Mouse (Mus musculus) hindbrain, embryonic 16.5 days (tissue): Measurements from ENCODE around the gene Bbs1. TPM values are rescaled to one million over a fixed set of nuclear protein-coding genes. Genes with fewer than 3 reads are reported as not detected.

Experiments
- ATAC-seq: fragments of 200-750 bp; cut with Nextera tagmentation; 2 replicates; pipeline ENCODE4 v1.8.0; 2017; ENCODE audit warnings: moderate TSS enrichment, moderate library complexity
- H3K27ac ChIP-seq: fragments of 300-500 bp; sonication (generic); 2 replicates; pipeline ENCODE4 v1.5.1; 2014; ENCODE audit warnings: low read depth, mild to moderate bottlenecking, control low read depth, low read length, moderate library complexity
- H3K27me3 ChIP-seq: fragments of 300-500 bp; sonication (generic); replicated peaks from 2 replicates; pipeline ENCODE4 v1.6.1; 2014; ENCODE audit warnings: low read length; ENCODE audit not compliant: control insufficient read depth, insufficient read depth
- H3K36me3 ChIP-seq: fragments of 300-500 bp; sonication (generic); 2 replicates; pipeline ENCODE4 v1.6.1; 2014; ENCODE audit warnings: mild to moderate bottlenecking, low read length, moderate library complexity, mixed read lengths; ENCODE audit not compliant: control insufficient read depth, insufficient read depth
- H3K4me1 ChIP-seq: fragments of 300-500 bp; sonication (generic); 2 replicates; pipeline ENCODE4 v1.6.1; 2014; ENCODE audit warnings: low read depth, low read length; ENCODE audit not compliant: control insufficient read depth, insufficient read depth
- H3K4me2 ChIP-seq: fragments of 300-500 bp; sonication (generic); 2 replicates; pipeline ENCODE4 v1.6.1; 2014; ENCODE audit warnings: mild to moderate bottlenecking, low read length, control low read depth, moderate library complexity
- H3K4me3 ChIP-seq: fragments of 300-500 bp; sonication (generic); 2 replicates; pipeline ENCODE4 v1.5.1; 2014; ENCODE audit warnings: mild to moderate bottlenecking, low read length, control low read depth, moderate library complexity
- H3K9ac ChIP-seq: fragments of 300-500 bp; sonication (generic); 2 replicates; pipeline ENCODE4 v1.6.1; 2014; ENCODE audit warnings: low read depth, mild to moderate bottlenecking, control low read depth, low read length, moderate library complexity
- H3K9me3 ChIP-seq: fragments of 300-500 bp; sonication (generic); 2 replicates; pipeline ENCODE4 v1.6.1; 2014; ENCODE audit warnings: mild to moderate bottlenecking, low read length, moderate library complexity; ENCODE audit not compliant: control insufficient read depth
- WGBS: fragments of 180-500 bp; shearing (Covaris S2); extraction: QIAGEN DNeasy Blood & Tissue Kit; methylation state at CpG from one replicate; pipeline ENCODE4 v1.1.7; 2014; 5-methylcytosine and 5-hydroxymethylcytosine counted together
- polyA plus RNA-seq: library from polyadenylated mRNA; unstranded; fragments of >200 nt; fragmentation: Nextera tagmentation; extraction: Ambion mirVana; gene quantifications from 2 replicates; pipeline ENCODE4 v1.2.1, GENCODE M21; 2015

The Bbs1 gene
- polyA plus RNA-seq, 1 experiment from 2014 or later, result 8.8 TPM

DNA sequence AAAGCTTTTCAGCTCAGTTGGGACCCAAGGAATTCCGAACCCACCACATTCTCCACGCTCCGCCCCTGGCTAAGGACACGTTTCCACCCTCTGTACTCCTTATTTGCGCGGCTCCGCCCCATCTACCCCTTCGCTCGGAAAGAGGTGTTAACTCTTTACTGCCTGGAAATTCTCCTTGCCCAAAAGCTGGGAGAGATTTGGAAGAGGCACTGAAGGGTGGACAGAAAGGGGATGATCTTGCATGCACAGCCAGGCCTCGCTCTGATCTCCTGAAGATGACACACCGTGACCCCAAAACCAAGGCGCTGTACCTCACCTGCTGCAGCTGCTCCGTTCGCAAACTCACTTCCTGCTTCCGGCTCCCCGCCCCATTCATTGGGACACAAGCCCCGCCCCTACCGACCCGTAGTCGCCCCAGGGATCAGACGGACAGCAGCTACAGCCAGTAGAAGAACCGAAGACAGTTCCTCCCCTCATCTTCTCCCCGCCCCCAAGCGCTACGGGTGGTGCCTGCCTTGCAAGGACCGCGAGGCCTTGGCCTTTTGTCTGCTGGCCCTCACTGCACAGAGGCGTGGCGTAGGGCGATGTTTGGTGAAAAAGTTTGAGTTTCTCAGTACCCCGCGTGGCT lies 21.6 kb upstream of the Bbs1 start, which contains the start of gene Dpp3:
Gene Dpp3 (minus strand): TSS at position 384 of the 628 bp plus-strand sequence.
- Histone ChIP-seq H3K36me3 (peaks cover 10% of the 10 kb centered on the region; the same call in 1 of the 2 replicates), H3K27me3 (no peaks in the 10 kb centered on the region), H3K4me2 (peak within 1 kb of the TSS; percentile 59), H3K9me3 (no peaks in the 10 kb centered on the region), H3K27ac (peak within 1 kb of the TSS; percentile 79), H3K9ac (peak within 1 kb of the TSS; percentile 74), H3K4me1 (peaks cover 22% of the 10 kb centered on the region), H3K4me3 (peak within 1 kb of the TSS; percentile 75)
- peak; percentile 98 for ATAC-seq
- WGBS, result under 1% methylated on average over 32 of the region's 32 CpGs

- Histone ChIP-seq H3K4me1 (peaks cover 22% of the 10 kb centered on the region), H3K27ac (no peak overlapping the region), H3K9me3 (no peaks in the 10 kb centered on the region), H3K36me3 (peaks cover 30% of the 10 kb centered on the region), H3K4me2 (no peak overlapping the region), H3K4me3 (no peak overlapping the region), H3K9ac (no peak overlapping the region), H3K27me3 (no peaks in the 10 kb centered on the region)
- 96% methylated on average over 11 of the region's 11 CpGs for WGBS
- ATAC-seq, result no peak
Observed at GRCm38 (mm10) chr19:4925121-4925860, 18.9 kb upstream of the Bbs1 start.

GRCm38 (mm10) chr19:4919652-4920051 lies 13.2 kb upstream of the Bbs1 start:
- no peak overlapping the region for H3K4me3 ChIP-seq
- 89% methylated on average over 6 of the region's 6 CpGs for WGBS
- H3K36me3 ChIP-seq, result peaks cover 69% of the 10 kb centered on the region
- H3K4me1 ChIP-seq, result no peaks in the 10 kb centered on the region
- no peaks in the 10 kb centered on the region for H3K27me3 ChIP-seq
- no peak overlapping the region for H3K4me2 ChIP-seq
- no peak overlapping the region for H3K9ac ChIP-seq
- no peaks in the 10 kb centered on the region for H3K9me3 ChIP-seq
- no peak overlapping the region for H3K27ac ChIP-seq
- no peak for ATAC-seq

DNA sequence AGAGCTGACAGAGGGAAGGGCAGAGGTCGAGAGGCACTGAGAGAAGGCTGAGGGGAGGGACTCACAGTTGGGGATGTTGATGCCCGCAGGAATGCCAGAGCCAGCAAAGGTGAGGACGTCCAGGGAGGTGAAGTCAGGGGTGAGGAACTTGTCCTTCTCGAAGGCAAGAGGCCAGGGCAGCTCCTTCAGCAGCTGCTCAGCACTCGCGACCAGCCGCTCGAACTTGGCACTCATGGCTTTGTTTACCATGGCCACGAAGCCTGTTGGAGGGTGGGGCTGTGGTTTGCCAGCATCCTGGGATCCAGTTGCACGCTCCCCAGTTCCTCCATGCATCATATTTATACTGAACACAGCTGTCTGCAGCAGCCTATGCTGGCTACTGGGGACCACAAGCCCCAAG lies 10.4 kb upstream of the Bbs1 start:
- no peak overlapping the region for H3K9ac ChIP-seq
- no peak for ATAC-seq

GRCm38 (mm10) chr19:4915924-4916603 lies 9.6 kb upstream of the Bbs1 start:
- no peak overlapping the region for H3K9ac ChIP-seq
- no peak overlapping the region for H3K27ac ChIP-seq
- no peak for ATAC-seq
- H3K4me1 ChIP-seq, result no peaks in the 10 kb centered on the region
- H3K4me2 ChIP-seq, result no peak overlapping the region
- no peaks in the 10 kb centered on the region for H3K27me3 ChIP-seq
- H3K4me3 ChIP-seq, result no peak overlapping the region
- no peaks in the 10 kb centered on the region for H3K9me3 ChIP-seq
- 89% methylated on average over 15 of the region's 15 CpGs for WGBS
- H3K36me3 ChIP-seq, result peaks cover 66% of the 10 kb centered on the region

More for the DNA sequence above, 10.4 kb upstream of the Bbs1 start:
- H3K27ac ChIP-seq, result no peak overlapping the region
- WGBS, result 87% methylated on average over 9 of the region's 10 CpGs
- no peaks in the 10 kb centered on the region for H3K9me3 ChIP-seq
- no peaks in the 10 kb centered on the region for H3K4me1 ChIP-seq
- H3K4me3 ChIP-seq, result no peak overlapping the region
- no peaks in the 10 kb centered on the region for H3K27me3 ChIP-seq
- H3K36me3 ChIP-seq, result peaks cover 67% of the 10 kb centered on the region
- no peak overlapping the region for H3K4me2 ChIP-seq

- H3K36me3 ChIP-seq, result peaks cover 43% of the 10 kb centered on the region
- 93% methylated on average over 7 of the region's 7 CpGs for WGBS
Observed at GRCm38 (mm10) chr19:4909376-4909775, 2.9 kb upstream of the Bbs1 start.

GRCm38 (mm10) chr19:4908107-4908506 lies 1.7 kb upstream of the Bbs1 start:
- Histone ChIP-seq H3K4me2 (no peak overlapping the region), H3K9me3 (no peaks in the 10 kb centered on the region), H3K4me3 (no peak overlapping the region), H3K4me1 (peaks cover 7% of the 10 kb centered on the region), H3K27ac (no peak overlapping the region), H3K36me3 (peaks cover 39% of the 10 kb centered on the region), H3K9ac (no peak overlapping the region), H3K27me3 (no peaks in the 10 kb centered on the region)
- no peak for ATAC-seq
- WGBS, result 77% methylated on average over 4 of the region's 4 CpGs

More at GRCm38 (mm10) chr19:4909376-4909775, 2.9 kb upstream of the Bbs1 start:
- no peak overlapping the region for H3K27ac ChIP-seq
- H3K4me2 ChIP-seq, result no peak overlapping the region
- no peaks in the 10 kb centered on the region for H3K27me3 ChIP-seq
- no peaks in the 10 kb centered on the region for H3K9me3 ChIP-seq
- peaks cover 7% of the 10 kb centered on the region for H3K4me1 ChIP-seq
- ATAC-seq, result no peak
- no peak overlapping the region for H3K4me3 ChIP-seq
- no peak overlapping the region for H3K9ac ChIP-seq

GRCm38 (mm10) chr19:4899888-4900287 lies 6.5 kb downstream of the Bbs1 start:
- no peak overlapping the region for H3K27ac ChIP-seq
- H3K27me3 ChIP-seq, result no peaks in the 10 kb centered on the region
- H3K36me3 ChIP-seq, result peaks cover 14% of the 10 kb centered on the region
- ATAC-seq, result no peak
- H3K9ac ChIP-seq, result no peak overlapping the region
- WGBS, result 93% methylated on average over 3 of the region's 3 CpGs
- no peak overlapping the region for H3K4me2 ChIP-seq
- H3K4me3 ChIP-seq, result no peak overlapping the region
- H3K4me1 ChIP-seq, result no peaks in the 10 kb centered on the region
- no peaks in the 10 kb centered on the region for H3K9me3 ChIP-seq

- Histone ChIP-seq H3K36me3 (peaks cover 14% of the 10 kb centered on the region), H3K27ac (no peak overlapping the region), H3K4me3 (no peak overlapping the region), H3K9ac (no peak overlapping the region), H3K9me3 (no peaks in the 10 kb centered on the region), H3K4me2 (no peak overlapping the region), H3K27me3 (no peaks in the 10 kb centered on the region), H3K4me1 (no peaks in the 10 kb centered on the region)
- ATAC-seq, result no peak
- 89% methylated on average over 9 of the region's 9 CpGs for WGBS
Observed at GRCm38 (mm10) chr19:4898972-4899371, 7.5 kb downstream of the Bbs1 start.
